Mouse (Mus musculus): Measurements from ENCODE around the gene Xpo4.
"Not testable (repeated sequence)": the region's sequence is repeated elsewhere in the genome, so short reads cannot be mapped to it uniquely, and the experiment has no call there.

The Xpo4 gene

DNA sequence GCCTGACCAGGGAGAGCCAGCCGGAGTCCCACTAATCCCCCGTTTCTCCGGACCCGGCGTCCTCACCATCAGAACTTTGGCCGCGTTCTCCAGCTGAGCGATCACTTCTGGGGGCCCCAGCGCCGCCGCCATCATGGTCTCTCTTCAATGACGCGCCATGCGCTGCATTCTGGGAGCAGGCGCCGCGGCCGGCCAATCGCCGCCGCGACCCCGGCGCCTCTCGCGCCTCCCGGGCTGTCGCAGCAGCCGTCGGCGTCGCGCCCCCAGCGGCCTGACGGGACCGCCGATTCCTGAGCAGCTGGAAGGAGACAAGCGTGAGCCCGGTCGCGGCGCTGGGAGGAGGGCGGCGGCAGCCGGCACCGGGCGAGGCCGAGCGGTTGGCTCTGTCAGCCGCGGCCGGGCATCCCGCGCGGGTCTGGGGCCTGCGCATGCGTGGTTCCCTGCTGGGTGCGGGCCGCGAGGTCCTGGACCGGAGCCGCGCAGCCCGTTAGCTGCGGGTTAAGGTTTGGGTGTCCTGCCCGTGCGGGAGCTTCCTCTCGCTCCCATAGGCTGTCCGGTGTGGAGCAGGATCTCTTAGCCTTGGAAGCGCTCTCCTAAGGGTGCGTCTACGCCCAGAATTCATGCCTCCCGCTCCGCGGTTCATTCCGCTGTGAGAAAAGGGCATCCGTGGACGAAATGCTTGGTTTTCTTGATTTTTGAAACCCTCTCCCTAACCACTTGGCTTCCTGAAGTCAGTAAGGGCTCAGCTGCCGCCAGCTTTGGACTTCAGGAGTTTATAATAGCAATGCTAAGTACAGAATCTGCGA lies at the start of gene Xpo4:
Gene Xpo4, minus strand, starts transcription at position 609 of the 806 bp plus-strand sequence.
- DNase-seq (ENCODE audit: low spot score in 2 of 2) = peak; percentile 78 to 80

GRCm38 (mm10) chr14:57712884-57713283 lies 47.7 kb upstream of the Xpo4 start:
- DNase-seq (ENCODE audit: low spot score in 2 of 2) = no peak

DNA sequence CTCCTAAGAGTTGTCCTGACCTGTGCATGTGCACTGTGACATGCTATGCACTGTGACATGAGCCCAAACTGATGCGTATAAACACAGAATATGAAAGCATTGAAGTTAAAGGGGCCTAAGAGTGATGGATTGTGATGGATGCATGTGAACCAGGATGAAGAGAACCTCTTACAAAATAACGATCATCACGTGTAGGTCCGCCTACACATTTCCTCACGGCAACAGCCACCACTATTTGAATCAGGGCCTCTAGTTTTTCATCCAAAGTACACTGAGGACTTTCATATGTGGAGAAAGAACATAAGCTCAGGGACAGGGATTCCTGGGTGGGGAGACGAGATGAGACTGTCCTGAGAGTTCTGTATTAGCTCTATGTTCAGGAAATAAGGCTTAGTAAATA lies 45.8 kb upstream of the Xpo4 start:
- DNase-seq (ENCODE audit: low spot score in 2 of 2) = no peak

GRCm38 (mm10) chr14:57709171-57709570 lies 43.9 kb upstream of the Xpo4 start:
- no peak for DNase-seq (ENCODE audit: low spot score in 2 of 2)

DNA sequence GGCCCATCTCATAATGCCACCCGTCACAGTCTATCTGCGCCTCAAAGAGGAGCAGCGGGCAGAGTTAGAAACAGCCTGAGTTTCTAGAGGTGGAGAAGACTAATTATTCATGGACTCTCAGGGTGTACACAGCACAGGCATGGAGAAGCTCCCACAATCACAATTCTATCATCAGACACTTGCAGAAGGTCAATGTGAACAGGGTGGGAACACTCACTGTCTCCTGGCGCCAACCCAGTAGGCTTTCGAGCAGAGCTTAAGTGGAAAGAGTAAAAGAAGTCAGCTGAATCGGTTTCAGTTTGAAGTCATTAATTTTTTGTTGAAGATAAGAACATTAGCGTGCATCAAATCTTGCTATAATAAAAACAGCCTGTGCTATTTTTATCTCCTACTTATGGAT lies 43.4 kb upstream of the Xpo4 start:
- DNase-seq (ENCODE audit: low spot score in 2 of 2) = no peak

DNA sequence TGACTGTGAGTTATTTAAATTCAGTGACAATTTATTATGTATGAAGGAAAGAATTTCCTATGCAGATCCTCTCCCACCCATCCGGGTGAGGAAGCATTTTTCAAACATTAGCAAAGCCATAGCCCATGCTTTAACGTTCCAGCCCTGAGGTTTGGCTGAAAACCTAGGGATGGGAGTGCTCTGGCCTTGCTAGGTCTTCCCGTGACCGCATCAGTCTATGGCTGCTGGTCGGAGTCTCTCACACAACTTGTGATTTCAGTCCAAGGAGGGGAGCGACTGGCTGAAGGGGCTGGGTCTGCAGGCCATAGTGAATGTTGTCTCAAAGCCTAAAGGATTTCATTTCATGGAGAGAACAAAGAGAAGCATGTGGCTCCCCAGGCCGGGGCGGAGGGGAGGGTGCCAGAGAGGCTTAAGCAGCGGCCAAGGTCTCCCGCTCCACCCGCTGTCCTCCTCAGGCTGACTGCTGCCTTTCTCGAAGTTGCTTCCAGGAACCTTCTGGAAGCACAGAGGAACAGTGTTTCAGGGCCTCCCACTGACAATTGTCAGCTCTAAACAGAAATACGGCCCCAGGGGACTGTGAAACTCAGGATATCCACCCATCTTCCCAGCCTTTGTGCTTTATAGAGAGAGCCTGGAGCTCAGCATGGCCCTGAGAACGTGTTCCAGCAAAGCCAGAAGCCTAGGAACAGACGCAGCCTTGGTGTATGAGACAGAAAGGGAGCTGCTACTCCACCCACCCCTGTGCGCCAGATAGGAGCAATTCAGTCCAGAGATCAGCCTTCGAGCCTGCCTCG lies 42.1 kb upstream of the Xpo4 start:
- no peak for DNase-seq (ENCODE audit: low spot score in 2 of 2)

- DNase-seq (ENCODE audit: low spot score in 2 of 2) = no peak
These were observed 41.5 kb upstream of the Xpo4 start for GRCm38 (mm10) chr14:57706760-57707099.

- DNase-seq (ENCODE audit: low spot score in 2 of 2) = no peak
These were observed 40.5 kb upstream of the Xpo4 start for GRCm38 (mm10) chr14:57705759-57706158.

DNA sequence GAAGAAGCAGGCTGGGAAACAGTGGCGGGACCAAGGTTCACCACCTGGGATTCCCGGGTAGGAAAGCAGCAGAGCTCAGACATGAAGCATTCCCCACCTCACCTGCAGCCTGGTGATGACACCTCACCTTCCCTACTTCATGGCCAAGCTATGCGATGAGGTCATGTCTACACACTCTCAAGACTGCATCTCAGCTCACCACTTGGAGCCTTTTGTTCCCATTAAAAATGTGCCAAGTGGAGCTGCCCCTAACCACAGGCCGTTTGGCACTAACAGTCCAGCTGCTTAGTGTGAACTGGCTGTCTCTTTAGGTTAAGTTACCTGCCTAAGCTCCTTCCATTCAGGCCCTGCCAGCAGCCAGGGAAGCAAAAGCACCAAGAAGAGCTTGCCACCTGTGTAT lies 39.8 kb upstream of the Xpo4 start:
- no peak for DNase-seq (ENCODE audit: low spot score in 2 of 2)

- DNase-seq (ENCODE audit: low spot score in 2 of 2) = no peak
These were observed 36.8 kb upstream of the Xpo4 start for GRCm38 (mm10) chr14:57701915-57702477.

DNA sequence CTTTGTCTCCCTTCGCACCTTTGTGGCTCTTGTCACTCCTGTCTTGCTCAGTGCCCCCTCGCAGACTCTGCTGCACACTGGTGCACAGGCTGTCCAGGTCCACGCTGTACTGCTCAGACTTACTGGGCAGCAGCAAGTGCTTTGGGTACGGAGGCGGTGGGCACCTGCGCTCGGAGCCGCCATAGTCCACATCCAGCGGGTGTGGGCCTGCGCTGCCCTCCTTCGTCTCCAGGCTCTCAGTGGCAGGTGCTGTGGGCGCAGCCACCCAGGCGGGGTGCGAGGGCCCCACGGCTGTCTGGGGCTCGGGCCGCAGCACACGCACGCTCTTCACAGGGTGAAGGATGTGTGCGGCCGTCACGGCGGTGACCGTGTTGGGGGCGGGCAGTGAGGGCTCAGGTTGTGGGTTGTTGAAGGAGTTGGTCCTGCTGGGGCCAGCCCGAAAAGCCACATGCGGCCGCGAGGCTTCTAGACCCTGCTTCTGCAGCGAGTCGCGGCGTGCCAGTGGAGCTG lies 34.3 kb upstream of the Xpo4 start:
- no peak for DNase-seq (ENCODE audit: low spot score in 2 of 2)

DNA sequence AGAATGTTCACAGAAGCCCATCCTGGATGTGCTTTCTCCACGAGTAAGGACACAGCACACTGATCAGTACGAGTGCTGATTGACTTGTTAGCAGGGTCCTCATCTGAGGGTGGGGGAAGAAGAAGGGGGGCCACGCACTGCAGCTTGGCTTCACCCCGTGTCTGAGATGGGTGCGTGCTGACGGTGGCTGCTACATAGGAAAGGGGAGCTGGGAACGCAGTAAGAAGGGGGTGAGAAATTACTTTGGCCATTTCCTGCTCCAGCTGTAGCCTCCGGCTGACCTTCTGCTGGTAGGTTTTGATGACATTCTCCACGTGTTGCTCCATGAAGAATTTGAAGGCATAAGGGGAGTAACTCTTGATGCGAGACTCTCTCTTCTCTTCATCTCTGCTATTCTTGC lies 33.8 kb upstream of the Xpo4 start:
- no peak for DNase-seq (ENCODE audit: low spot score in 2 of 2)

DNA sequence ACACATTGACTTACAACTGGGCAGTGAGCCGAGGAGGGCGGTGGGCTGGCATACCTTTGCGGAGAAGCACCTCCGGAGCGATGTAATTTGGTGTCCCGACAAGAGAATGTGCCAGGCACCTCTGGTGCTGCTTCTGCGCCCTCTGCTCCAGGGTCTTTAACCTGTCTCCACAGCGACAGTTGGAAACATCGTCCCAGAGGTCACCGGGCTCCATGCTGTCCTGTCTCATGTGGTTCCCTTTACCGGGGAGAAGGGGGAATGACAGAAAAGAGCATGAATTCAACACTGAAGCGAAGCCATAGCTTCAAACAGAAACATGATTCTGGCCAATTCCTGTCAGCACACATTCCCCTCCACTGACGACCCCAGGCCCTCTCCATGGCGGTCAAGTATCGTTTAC lies 30.8 kb upstream of the Xpo4 start:
- DNase-seq (ENCODE audit: low spot score in 2 of 2) = no peak

DNA sequence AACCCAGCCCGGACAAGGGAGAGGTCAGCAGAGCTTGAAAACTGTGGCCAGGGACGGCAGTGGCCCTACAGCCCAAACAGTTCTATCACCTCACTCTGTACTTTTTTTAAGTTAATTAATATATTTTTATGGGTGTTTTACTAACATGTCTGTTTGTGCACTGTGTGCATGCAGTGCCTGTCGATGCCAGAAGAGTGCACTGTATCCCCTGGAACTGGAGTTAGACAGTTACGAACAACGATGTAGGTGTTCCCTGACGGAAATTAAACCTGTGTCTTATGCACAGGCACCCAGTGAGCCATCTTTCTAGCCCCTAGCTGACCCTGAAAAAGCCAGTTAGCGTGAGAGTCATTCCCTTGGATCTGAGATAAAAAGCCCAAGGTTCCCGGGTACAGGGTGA lies 30.3 kb upstream of the Xpo4 start:
- DNase-seq (ENCODE audit: low spot score in 2 of 2) = no peak

GRCm38 (mm10) chr14:57694246-57694645 lies 29.0 kb upstream of the Xpo4 start:
- no peak for DNase-seq (ENCODE audit: low spot score in 2 of 2)

GRCm38 (mm10) chr14:57692517-57693130 lies 27.4 kb upstream of the Xpo4 start:
- peak in 1 of 2 experiments; percentile 37 for DNase-seq (ENCODE audit: low spot score in 2 of 2)

GRCm38 (mm10) chr14:57691316-57691715 lies 26.1 kb upstream of the Xpo4 start:
- no peak for DNase-seq (ENCODE audit: low spot score in 2 of 2)

DNA sequence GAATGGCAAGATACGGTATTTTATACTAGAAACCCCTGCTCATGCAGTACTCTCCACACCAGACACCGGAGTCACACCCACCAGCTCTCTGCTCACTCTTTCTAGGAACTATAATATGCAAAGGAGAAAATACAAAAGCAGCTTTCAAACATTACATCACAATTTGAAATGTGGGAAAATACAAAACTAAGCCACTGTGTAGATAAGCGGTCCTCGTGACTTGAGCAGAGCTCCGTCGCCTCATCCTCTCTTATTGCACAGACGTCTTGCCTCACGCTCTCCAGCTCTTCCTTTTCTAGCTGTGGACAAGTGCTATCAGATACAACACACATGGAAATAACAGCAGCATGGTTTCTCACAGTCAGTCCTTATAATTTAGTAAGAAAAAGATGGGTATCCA lies 25.5 kb upstream of the Xpo4 start:
- DNase-seq (ENCODE audit: low spot score in 2 of 2) = no peak

- DNase-seq (ENCODE audit: low spot score in 2 of 2) = not testable (repeated sequence)
These were observed 22.8 kb upstream of the Xpo4 start for GRCm38 (mm10) chr14:57688066-57688465.

- DNase-seq (ENCODE audit: low spot score in 2 of 2) = no peak
These were observed 22.2 kb upstream of the Xpo4 start for GRCm38 (mm10) chr14:57687441-57687840.

DNA sequence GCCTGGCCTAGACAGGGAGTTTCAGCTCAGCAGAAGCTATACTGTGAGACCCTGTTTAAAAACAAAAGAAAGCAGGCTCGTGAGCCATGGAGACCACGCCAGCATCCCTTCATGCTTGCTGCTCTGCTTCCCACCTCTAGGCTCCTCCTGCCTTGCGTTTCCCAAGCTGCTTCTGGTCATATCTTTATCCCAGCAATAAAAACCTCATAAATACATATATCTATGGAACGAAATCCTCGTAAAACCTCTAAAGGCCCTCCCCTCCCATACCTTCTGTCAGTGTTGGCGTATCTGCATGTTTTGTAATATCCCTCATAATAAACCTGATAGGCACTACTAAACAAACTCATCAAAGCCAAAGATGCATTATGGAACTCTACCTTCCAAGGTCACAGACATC lies 21.4 kb upstream of the Xpo4 start:
- no peak for DNase-seq (ENCODE audit: low spot score in 2 of 2)

DNA sequence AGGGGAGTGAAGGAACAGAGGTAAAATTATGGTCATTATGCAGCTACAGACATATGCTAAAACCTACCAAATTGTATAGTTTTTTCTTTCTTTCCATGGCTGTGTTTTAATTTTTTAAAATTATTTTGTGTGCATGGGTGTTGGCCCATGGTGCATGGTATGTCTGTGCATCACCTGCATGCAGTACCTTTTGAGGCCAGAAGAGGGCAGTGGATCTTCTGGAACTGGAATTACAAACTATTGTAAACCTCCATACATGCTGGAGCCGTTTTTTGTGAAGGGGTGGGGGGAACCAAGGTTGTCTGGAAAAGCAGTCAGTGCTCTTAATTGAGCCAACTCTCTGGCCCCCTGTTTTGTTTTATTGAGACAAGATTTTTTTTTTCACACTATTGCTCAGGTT lies 19.3 kb upstream of the Xpo4 start:
- DNase-seq (ENCODE audit: low spot score in 2 of 2) = peak; percentile 51 to 66
